Mouse (Mus musculus): Measurements from ENCODE around the gene E2f1. TPM values are rescaled to one million over a fixed set of nuclear protein-coding genes. Genes with fewer than 3 reads are reported as not detected.

Gene E2f1
- polyA plus RNA-seq, 1 experiment, result 21.5 TPM

GRCm38 (mm10) chr2:154516944-154517343 is 52.7 kb downstream of the E2f1 start:
- TF ChIP-seq CTCF (IDR thresholded peaks at IDR 0.05; ENCODE audit: borderline replicate concordance, insufficient read depth, low read length) (no peak), POLR2A (IDR thresholded peaks at IDR 0.05; ENCODE audit: low read depth, low read length) (no peak)
- Histone ChIP-seq H3K4me1 (ENCODE audit: control insufficient read depth, insufficient read depth, low read length) (peaks cover 14% of the 10 kb centered on the region), H3K27ac (ENCODE audit: insufficient read depth, low read length) (peak overlapping the region; percentile 83), H3K4me3 (ENCODE audit: insufficient read depth, low read length) (no peak overlapping the region)

GRCm38 (mm10) chr2:154510141-154510540 is 59.6 kb downstream of the E2f1 start:
- Histone ChIP-seq H3K27ac (ENCODE audit: insufficient read depth, low read length) (no peak overlapping the region), H3K4me3 (ENCODE audit: insufficient read depth, low read length) (no peak overlapping the region), H3K4me1 (ENCODE audit: control insufficient read depth, insufficient read depth, low read length) (no peaks in the 10 kb centered on the region)
- TF ChIP-seq POLR2A (IDR thresholded peaks at IDR 0.05; ENCODE audit: low read depth, low read length), result no peak
- no peak for TF ChIP-seq CTCF (IDR thresholded peaks at IDR 0.05; ENCODE audit: borderline replicate concordance, insufficient read depth, low read length)

Other genes with a start within 250 kb of the E2f1 start
- gene Cdk5rap1, start 196.9 kb downstream of the E2f1 start, polyA plus RNA-seq (2011; ENCODE audit: insufficient read length, low read depth, missing spikeins), result 9.3 and 10.0 TPM in 2 replicates
- gene Snta1, start 161.8 kb downstream of the E2f1 start, polyA plus RNA-seq (2011; ENCODE audit: insufficient read length, low read depth, missing spikeins), result 17.1 and 18.5 TPM in 2 replicates
- gene Cbfa2t2, start 133.4 kb downstream of the E2f1 start, polyA plus RNA-seq (2011; ENCODE audit: insufficient read length, low read depth, missing spikeins), result 36.8 and 47.6 TPM in 2 replicates
- 1.9 TPM in 1 of 2 replicates, not detected in the other for gene 1700003F12Rik, start 22.8 kb downstream of the E2f1 start, polyA plus RNA-seq (2011; ENCODE audit: insufficient read length, low read depth, missing spikeins)
- not detected in 2 replicates for gene Actl10, start 18.1 kb downstream of the E2f1 start, polyA plus RNA-seq (2011; ENCODE audit: insufficient read length, low read depth, missing spikeins)
- gene Necab3, start 11.0 kb downstream of the E2f1 start, polyA plus RNA-seq (2011; ENCODE audit: insufficient read length, low read depth, missing spikeins), result 0.85 and 1.5 TPM in 2 replicates
- gene Pxmp4, start 33.8 kb upstream of the E2f1 start, polyA plus RNA-seq (2011; ENCODE audit: insufficient read length, low read depth, missing spikeins), result 11.8 and 13.2 TPM in 2 replicates
- gene Zfp341, start 43.4 kb upstream of the E2f1 start, polyA plus RNA-seq (2011; ENCODE audit: insufficient read length, low read depth, missing spikeins), result 1.8 and 1.9 TPM in 2 replicates
- gene 4930519P11Rik, start 43.5 kb upstream of the E2f1 start, polyA plus RNA-seq (2011; ENCODE audit: insufficient read length, low read depth, missing spikeins), result not detected in 2 replicates
- gene Chmp4b, start 81.8 kb upstream of the E2f1 start, polyA plus RNA-seq (2011; ENCODE audit: insufficient read length, low read depth, missing spikeins), result 150 and 153 TPM in 2 replicates
- not detected in 2 replicates for gene Gm14214, start 200.1 kb upstream of the E2f1 start, polyA plus RNA-seq (2011; ENCODE audit: insufficient read length, low read depth, missing spikeins)
- gene Raly, start 221.2 kb upstream of the E2f1 start, polyA plus RNA-seq (2011; ENCODE audit: insufficient read length, low read depth, missing spikeins), result 137 and 168 TPM in 2 replicates
- not detected in 2 replicates for gene a, start 221.5 kb upstream of the E2f1 start, polyA plus RNA-seq (2011; ENCODE audit: insufficient read length, low read depth, missing spikeins)

Data from embryonic fibroblast, embryonic 13.5 days (primary cell).